Mouse (Mus musculus) gastrocnemius, adult 8-10 months (tissue): ENCODE measurements around the gene Islr. TPM values are rescaled to one million over a fixed set of nuclear protein-coding genes. Genes with fewer than 3 reads are reported as not detected.
A peak's percentile ranks its signal among the peaks of the same experiment; 100 is the strongest.

Experiments
- DNase-seq, 2 experiments: peaks; one replicate each; pipeline ENCODE4 v3.0.0; 2022; ENCODE audit warnings: low spot score in 2 of 2
- total RNA-seq, 4 experiments: library from RNA; stranded (reverse); gene quantifications; 2 replicates each; pipeline ENCODE4 v1.2.4; 2022

Islr gene
- total RNA-seq, 4 experiments from 2014 or later = 9.8 to 15.7 (median 13.1) TPM

DNA sequence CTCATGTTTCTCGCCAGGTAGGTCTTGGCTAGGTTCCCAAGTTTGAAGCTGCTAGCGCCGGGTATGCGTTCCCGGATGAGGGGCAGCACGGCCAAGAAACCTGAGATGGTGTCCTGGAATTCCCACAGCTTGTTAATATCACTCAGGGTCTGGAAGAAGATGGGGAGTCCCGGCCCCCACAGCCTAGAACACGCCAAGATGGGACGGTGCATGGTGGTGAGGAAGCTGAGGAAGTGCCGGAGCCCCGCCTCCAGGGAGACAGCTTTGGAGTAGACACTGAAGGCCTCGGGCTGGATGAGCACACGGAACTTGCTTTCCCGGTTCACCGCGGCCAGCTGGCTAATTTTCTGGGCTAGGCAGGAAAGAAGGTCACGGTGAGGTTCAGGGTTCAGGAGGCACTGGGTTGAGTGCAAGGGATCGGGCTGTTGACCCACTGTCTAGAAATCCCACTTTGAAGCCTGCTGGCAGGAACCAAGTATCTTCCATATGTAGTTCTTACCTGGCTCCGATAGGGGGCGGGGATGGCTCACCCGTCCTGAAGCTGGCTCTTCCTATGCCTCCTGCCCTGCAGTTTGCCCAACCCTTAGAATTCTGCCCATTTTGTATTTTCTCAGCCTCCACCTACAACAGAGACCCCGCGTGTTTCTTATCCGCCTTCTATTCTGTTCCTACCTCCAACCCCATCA lies 16.3 kb upstream of the Islr start:
- DNase-seq = no peak

GRCm38 (mm10) chr9:58218539-58218938 lies 14.4 kb upstream of the Islr start:
- no peak for DNase-seq

DNA sequence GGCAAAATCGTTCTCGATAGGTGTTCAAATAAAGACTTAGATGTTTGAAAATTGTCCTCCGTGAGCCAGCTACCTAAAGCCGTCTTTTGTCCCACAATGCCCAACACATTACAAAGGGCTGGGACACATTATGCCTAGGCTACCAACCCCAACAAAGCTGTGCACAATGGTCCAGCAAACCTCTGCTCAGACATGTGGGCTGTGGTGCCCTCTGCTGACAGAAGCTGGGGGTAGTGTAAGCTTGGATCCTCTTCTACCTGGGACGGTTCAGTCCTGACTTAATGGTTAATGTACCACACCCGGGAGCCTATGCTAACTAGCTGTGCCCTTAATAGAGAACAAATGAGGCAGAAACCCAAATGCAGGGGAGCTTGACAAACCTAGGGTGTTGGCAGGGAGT lies 12.3 kb upstream of the Islr start:
- no peak for DNase-seq

DNA sequence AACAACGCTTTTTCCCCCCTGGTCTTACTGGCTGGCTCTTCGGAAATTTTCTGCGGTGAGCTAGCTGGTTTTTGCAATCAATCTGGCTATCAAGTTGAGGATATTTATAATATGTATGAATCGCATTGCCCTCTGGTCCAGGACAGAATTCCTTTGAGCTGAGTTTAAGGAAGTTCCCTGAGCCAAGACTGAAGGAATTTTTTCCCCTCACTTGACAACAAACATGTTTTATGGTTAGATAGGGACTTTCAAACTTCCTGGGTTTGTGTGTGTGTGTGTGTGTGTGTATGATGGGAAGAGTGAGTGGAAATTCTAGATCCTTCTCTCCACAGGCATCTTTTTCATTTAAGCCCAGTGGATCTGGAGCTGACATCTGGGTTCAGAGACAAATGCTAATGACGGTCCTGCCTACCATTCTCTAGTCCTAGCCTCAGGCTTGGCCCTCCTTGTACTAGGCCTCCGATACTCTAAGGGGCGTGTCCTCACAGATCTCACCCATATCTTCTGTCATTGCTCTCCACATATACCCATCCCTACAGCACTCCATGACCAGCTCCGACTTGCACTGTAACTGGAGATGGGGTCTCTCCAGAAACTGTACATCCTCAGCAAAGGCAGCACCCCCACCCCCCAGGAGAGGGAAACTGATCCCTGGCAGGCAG lies 10.5 kb upstream of the Islr start:
- no peak for DNase-seq

- no peak for DNase-seq
These were observed 9.8 kb upstream of the Islr start for GRCm38 (mm10) chr9:58213865-58214264.

DNA sequence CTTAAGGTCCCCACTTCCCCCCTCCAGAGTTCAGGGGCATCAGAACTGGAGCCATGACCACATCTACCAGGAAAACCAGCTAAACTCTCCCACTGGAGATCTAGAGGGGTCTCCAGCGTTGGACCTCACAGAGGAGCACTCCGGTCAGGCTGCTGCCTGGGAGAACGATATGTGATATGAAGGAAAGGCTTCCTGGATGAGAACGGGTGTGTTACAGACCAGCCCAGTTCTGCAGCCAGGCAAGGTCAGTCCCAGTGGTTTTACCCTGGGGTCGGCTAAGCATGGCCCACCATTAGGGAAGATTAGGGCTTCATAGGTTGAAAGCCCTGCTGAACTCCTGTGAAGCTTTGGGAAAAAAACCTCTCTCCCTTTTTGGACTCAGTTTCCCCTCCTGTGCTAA lies 9.3 kb upstream of the Islr start:
- DNase-seq = no peak

DNA sequence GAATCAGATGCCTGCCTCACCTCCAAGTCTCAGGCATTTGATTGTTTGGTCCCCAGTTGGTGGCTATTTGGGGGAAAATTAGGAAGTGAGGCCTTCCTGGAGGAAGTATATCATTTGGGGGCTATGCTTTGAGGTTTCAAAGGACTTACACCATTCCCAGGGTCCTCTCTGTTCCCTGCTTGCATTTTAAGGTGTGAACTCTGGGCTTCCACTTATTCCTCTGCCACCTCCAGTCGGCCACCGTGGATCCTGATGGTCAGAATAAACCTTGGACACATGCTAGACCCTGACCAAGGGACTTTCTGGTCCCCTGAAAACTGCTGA lies 6.2 kb upstream of the Islr start:
- no peak for DNase-seq

DNA sequence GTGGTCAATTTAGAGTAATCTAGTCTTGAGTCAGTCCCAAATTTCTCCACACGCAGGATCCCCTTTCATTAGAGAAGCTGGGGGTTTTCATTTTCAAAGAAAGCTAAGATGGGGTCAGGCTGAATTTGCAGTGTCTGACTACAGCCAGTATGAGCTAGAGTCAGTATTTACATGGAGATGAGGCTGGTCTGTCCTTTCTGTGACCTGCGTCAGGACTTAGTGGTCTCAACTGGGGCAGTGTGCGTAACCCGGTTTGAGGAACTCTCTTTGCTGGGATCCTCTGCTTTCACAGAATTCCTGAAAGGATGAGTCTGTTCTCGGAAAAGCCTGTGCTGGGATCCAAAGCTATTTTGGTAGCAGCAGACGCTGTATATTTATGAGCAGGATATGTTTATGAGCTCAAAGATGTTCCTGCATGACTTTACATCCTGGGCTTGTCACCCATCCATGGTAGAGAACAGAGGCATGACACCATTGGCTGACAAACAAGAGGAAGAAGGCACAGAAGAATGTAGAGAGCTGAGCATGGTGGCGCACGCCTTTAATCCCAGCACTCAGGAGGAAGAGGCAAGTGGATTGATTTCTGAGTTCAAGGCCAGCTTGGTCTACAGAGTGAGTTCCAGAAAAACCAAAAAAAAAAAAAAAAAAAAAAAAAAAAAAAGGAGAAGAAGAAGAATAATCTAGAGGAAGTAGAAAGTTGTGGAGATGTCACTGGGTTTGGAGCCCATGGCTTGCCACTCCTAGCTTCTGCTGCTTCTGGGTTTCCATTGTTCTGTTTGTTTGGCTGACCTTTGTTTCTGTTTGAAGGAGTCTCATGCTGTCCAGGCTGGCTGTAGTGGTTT lies 5.6 kb upstream of the Islr start:
- DNase-seq = no peak

DNA sequence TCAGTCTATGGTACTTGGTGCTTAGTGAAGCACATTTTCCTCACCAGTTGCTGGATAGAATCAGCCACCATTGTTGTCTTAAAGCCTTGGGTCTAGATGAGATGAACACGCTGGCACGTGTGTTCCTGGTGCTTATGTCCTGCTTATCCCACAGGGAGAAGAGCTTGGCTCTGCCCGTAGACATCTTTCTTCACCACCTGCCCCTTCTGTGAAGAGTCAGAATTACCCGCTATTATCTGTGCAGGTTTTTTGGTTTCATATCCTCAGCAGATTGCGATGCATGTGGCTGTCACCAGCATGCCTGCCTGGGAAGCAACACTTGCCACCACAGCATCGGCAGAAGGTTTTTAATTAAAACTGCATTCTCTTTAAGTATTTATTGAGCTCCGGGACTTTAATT lies 1.9 kb upstream of the Islr start:
- no peak for DNase-seq

- DNase-seq = peak; percentile 84 to 85
These were observed 418 bp upstream of the Islr start for GRCm38 (mm10) chr9:58204448-58205000.

DNA sequence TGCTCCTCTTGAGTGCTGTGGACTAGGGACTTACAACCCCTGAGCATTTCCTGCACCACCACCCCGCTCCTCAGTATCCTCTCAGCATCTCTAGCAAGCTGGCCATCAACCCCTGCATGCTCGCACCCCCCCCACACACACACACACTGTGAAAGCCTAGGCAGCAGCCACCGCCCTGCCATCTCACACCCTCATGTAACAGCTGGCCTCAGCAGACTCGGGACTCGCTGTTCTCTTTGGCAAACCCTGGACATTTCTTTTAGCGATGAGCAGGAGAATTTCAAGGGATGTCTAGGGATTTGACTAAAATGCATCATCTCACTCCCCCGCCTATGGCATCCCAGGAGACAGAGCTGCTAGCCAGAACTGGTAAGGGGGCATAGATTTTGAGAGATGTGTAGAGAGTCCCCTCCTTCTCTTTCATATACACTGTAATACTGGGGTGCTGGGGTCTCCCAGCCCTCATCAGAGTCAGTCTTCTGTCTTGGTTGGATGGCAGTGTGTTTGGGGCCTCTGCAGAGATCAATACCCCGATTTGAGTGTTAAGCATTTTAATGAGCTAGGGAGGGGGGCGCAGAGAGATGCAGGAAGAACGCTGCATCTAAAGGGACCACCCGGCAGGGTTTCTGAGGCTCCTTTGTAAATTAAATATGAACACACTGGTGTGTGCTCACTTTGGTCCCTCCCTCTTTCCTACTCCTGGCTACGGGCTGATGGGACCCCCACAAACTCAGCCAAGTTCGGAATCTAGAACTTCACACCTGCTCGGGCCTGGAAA lies 1.2 kb downstream of the Islr start:
- DNase-seq = no peak

DNA sequence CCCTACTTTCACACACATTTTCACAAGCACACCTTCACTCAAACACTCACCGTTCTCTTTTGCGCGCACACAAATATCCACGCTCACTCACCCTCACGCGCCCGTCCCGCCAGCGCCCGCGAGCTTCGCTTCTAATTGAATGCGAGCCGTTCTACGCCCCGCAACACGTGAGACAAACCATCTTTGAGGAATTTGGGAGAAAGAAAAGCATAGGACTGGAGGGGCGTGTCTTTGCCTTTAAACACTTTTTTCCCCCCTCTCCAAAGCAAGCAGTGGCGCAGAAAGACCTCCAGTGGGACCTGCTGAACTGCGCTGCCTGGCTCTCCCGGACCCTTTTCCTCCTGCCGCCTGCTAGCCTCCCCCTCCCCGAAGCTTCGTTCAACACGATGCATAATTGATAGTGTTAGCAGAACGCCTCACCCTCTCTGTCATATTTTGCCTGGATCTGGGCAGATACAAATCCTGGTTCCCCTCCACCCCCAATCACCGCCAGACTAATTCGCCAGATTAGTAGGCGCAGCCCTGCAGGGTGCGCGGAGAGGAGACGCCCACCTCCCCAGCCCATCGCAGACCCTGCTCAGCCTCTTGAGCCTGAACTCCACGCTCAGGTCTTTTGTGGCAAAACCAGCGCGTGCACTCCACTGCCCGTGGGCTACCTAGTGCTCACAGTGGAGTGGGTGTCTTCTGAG lies 2.1 kb downstream of the Islr start:
- no peak for DNase-seq

- DNase-seq = no peak
These were observed 2.8 kb downstream of the Islr start for GRCm38 (mm10) chr9:58201091-58201842.

- DNase-seq = no peak
These were observed 3.6 kb downstream of the Islr start for GRCm38 (mm10) chr9:58200270-58201090.

- DNase-seq = no peak
These were observed 4.5 kb downstream of the Islr start for GRCm38 (mm10) chr9:58199381-58200269.

- no peak for DNase-seq
These were observed 5.2 kb downstream of the Islr start for GRCm38 (mm10) chr9:58198801-58199371.

DNA sequence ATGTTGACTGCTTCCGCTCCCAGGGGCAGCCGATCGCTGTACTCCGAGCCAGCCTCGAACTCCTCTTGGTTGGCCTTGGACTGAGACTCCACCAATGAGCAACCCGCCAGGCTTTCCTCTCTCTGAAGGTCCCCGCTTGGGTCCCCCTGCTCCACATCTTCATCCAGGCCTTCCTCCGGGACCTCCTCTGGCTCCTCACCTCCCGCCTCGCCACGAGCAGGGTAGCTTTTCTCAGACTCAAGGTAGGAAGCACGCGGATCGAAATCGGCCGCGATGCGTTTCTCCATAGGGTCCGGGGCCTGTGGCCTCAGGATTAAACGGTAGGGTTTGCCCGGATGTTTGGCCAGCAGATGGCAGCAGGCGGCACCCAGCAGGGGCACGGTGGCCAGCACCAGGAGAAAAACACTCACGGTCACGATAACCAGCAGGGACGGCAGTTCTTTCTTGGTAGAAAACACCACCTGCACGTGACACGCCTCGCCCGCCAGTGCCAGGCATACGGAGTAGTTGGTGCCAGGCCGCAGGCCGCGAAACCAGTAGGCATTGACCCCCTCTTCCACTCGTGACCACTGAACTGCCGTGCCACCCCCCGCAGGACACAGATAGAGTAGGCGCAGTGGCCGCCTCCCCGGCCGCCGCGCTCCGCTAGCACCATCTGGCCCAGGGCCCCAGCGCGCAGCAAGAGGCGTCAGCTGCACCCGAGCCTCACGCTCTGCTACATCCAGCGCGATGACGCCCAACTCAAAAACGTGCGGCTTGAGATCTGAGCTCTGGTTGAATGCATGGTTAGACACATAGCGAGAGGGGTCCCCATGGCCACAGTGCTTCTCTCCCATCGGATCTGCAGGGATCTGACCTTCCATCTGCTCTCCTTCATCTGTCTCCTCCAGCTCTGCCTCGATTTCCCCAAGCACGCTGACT lies 6.1 kb downstream of the Islr start:
- DNase-seq = no peak
